Mouse (Mus musculus) C2C12 (cell line): ENCODE results near the gene Lmx1a. TPM values are rescaled to one million over a fixed set of nuclear protein-coding genes. Genes with fewer than 3 reads are reported as not detected.
A peak's percentile ranks its signal among the peaks of the same experiment; 100 is the strongest.

ENCODE experiments used
- H3K27me3 ChIP-seq: one replicate; pipeline ENCODE4 v1.6.1; 2011; ENCODE audit not compliant: control insufficient read depth, insufficient read depth, insufficient read length
- H3K36me3 ChIP-seq: one replicate; pipeline ENCODE4 v1.6.1; 2011; ENCODE audit not compliant: control insufficient read depth, insufficient read depth
- H3K4me3 ChIP-seq: one replicate; pipeline ENCODE4 v1.5.1; 2011; ENCODE audit warnings: mild to moderate bottlenecking, control low read depth; ENCODE audit not compliant: poor library complexity, insufficient read depth, severe bottlenecking
- H3K79me2 ChIP-seq: one replicate; pipeline ENCODE4 v1.6.1; 2011; ENCODE audit not compliant: control insufficient read depth, insufficient read depth
- H3K79me3 ChIP-seq: one replicate; pipeline ENCODE4 v1.6.1; 2011; ENCODE audit warnings: low read depth, control low read depth
- H3ac ChIP-seq: one replicate; pipeline ENCODE3; 2011; ENCODE audit warnings: low read depth; ENCODE audit not compliant: control insufficient read depth, insufficient read length
- CEBPB ChIP-seq: IDR thresholded peaks from one replicate; pipeline ENCODE4 v1.6.1; 2011; ENCODE audit warnings: low read depth, mild to moderate bottlenecking, control low read depth, moderate library complexity
- CTCF ChIP-seq: IDR thresholded peaks from one replicate; pipeline ENCODE4 v1.5.1; 2011; ENCODE audit not compliant: control insufficient read depth, insufficient read depth, insufficient read length
- FOSL1 ChIP-seq: IDR thresholded peaks from one replicate; pipeline ENCODE4 v1.8.0; 2011; ENCODE audit warnings: mild to moderate bottlenecking, low read length; ENCODE audit not compliant: poor library complexity, insufficient read depth, severe bottlenecking
- MAX ChIP-seq: IDR thresholded peaks from one replicate; pipeline ENCODE4 v1.6.1; 2011; ENCODE audit warnings: mild to moderate bottlenecking, control low read depth
- MYOD1 ChIP-seq: IDR thresholded peaks from one replicate; pipeline ENCODE4 v1.6.1; 2011; ENCODE audit warnings: low read depth; ENCODE audit not compliant: control insufficient read depth, insufficient read length
- MYOG ChIP-seq: IDR thresholded peaks from one replicate; pipeline ENCODE4 v1.6.1; 2011; ENCODE audit not compliant: control insufficient read depth, insufficient read length; ENCODE audit errors: extremely low read depth
- USF1 ChIP-seq: IDR thresholded peaks from one replicate; pipeline ENCODE4 v1.6.1; 2011; ENCODE audit warnings: low read depth, mild to moderate bottlenecking, control low read depth, moderate library complexity
- long read RNA-seq, 2 experiments: library from polyadenylated mRNA; unstranded; transcript quantifications; one replicate each; pipeline ENCODE4 v2.0.0; 2019 to 2020
- polyA plus RNA-seq: library from polyadenylated mRNA; unstranded; fragments of >200 nt; fragmentation: generic; extraction: Trizol; gene quantifications from one replicate; pipeline ENCODE4 v1.2.1, GENCODE M21; 2012; ENCODE audit warnings: missing spikeins

Lmx1a gene
- polyA plus RNA-seq: 0.04 TPM
- long read RNA-seq, experiment 1: 0 reads
- long read RNA-seq, experiment 2: 0 reads

GRCm38 (mm10) chr1:167689232-167689261 lies at the start of gene Lmx1a:
Gene Lmx1a (plus strand): TSS chr1:167689237.
- TF ChIP-seq MYOG: no peak
- no peak for TF ChIP-seq FOSL1
- TF ChIP-seq USF1: no peak
- TF ChIP-seq CEBPB: no peak
- TF ChIP-seq MYOD1: no peak
- no peak for TF ChIP-seq CTCF
- no peak for TF ChIP-seq MAX
- no peaks in the 10 kb centered on the region for H3K36me3 ChIP-seq
- peaks cover 43% of the 10 kb centered on the region for H3K27me3 ChIP-seq
- H3K79me3 ChIP-seq: no peaks in the 10 kb centered on the region
- H3ac ChIP-seq: no peak within 1 kb of the TSS
- H3K4me3 ChIP-seq: no peak within 1 kb of the TSS
- no peaks in the 10 kb centered on the region for H3K79me2 ChIP-seq

GRCm38 (mm10) chr1:167644866-167645537 lies 44.0 kb upstream of the Lmx1a start:
- Histone ChIP-seq H3K36me3 (no peaks in the 10 kb centered on the region), H3K79me2 (no peaks in the 10 kb centered on the region), H3K27me3 (peaks cover 26% of the 10 kb centered on the region), H3K4me3 (no peak overlapping the region), H3ac (no peak overlapping the region), H3K79me3 (no peaks in the 10 kb centered on the region)
- no peak for TF ChIP-seq CEBPB
- peak; percentile 44 for TF ChIP-seq MYOD1
- TF ChIP-seq CTCF: peak; percentile 84
- no peak for TF ChIP-seq MAX

- Histone ChIP-seq H3K79me3 (no peaks in the 10 kb centered on the region), H3K79me2 (no peaks in the 10 kb centered on the region), H3ac (no peak overlapping the region), H3K4me3 (no peak overlapping the region), H3K27me3 (peaks cover 6% of the 10 kb centered on the region), H3K36me3 (no peaks in the 10 kb centered on the region)
- TF ChIP-seq CEBPB (no peak), FOSL1 (no peak), CTCF (no peak), MYOD1 (no peak), MYOG (no peak), MAX (no peak), USF1 (no peak)
Measured at GRCm38 (mm10) chr1:167648670-167649069, 40.4 kb upstream of the Lmx1a start.

GRCm38 (mm10) chr1:167649122-167649633 lies 39.9 kb upstream of the Lmx1a start:
- Histone ChIP-seq H3K27me3 (peaks cover 1% of the 10 kb centered on the region), H3K4me3 (no peak overlapping the region), H3K79me3 (no peaks in the 10 kb centered on the region), H3ac (no peak overlapping the region), H3K79me2 (no peaks in the 10 kb centered on the region), H3K36me3 (no peaks in the 10 kb centered on the region)
- TF ChIP-seq CTCF (no peak), MAX (no peak), USF1 (no peak), CEBPB (no peak), MYOD1 (no peak), FOSL1 (no peak)

- no peaks in the 10 kb centered on the region for H3K79me2 ChIP-seq
- TF ChIP-seq MAX: no peak
- TF ChIP-seq MYOG: no peak
- TF ChIP-seq CEBPB: no peak
- TF ChIP-seq USF1: no peak
- TF ChIP-seq FOSL1: no peak
- TF ChIP-seq CTCF: no peak
- no peak for TF ChIP-seq MYOD1
Measured at GRCm38 (mm10) chr1:167652336-167652735, 36.7 kb upstream of the Lmx1a start.

GRCm38 (mm10) chr1:167659065-167659464 lies 30.0 kb upstream of the Lmx1a start:
- Histone ChIP-seq H3K79me2 (no peaks in the 10 kb centered on the region), H3K4me3 (no peak overlapping the region), H3K79me3 (no peaks in the 10 kb centered on the region), H3ac (no peak overlapping the region), H3K27me3 (peaks cover 25% of the 10 kb centered on the region), H3K36me3 (no peaks in the 10 kb centered on the region)
- TF ChIP-seq CTCF: no peak
- TF ChIP-seq USF1: no peak
- no peak for TF ChIP-seq FOSL1
- TF ChIP-seq MYOG: no peak
- TF ChIP-seq MAX: no peak
- no peak for TF ChIP-seq MYOD1
- TF ChIP-seq CEBPB: no peak

More at GRCm38 (mm10) chr1:167652336-167652735, 36.7 kb upstream of the Lmx1a start:
- no peak overlapping the region for H3K4me3 ChIP-seq
- peaks cover 8% of the 10 kb centered on the region for H3K27me3 ChIP-seq
- no peaks in the 10 kb centered on the region for H3K79me3 ChIP-seq
- no peak overlapping the region for H3ac ChIP-seq
- H3K36me3 ChIP-seq: no peaks in the 10 kb centered on the region
